Mouse (Mus musculus): ENCODE results near the gene Senp3. TPM values are rescaled to one million over a fixed set of nuclear protein-coding genes. Genes with fewer than 3 reads are reported as not detected.
"Not testable (repeated sequence)": the region's sequence is repeated elsewhere in the genome, so short reads cannot be mapped to it uniquely, and the experiment has no call there.

Gene Senp3
- 134 and 147 TPM in 2 replicates for polyA plus RNA-seq (2016; fragmentation: Nextera tagmentation; extraction: Ambion mirVana)

DNA sequence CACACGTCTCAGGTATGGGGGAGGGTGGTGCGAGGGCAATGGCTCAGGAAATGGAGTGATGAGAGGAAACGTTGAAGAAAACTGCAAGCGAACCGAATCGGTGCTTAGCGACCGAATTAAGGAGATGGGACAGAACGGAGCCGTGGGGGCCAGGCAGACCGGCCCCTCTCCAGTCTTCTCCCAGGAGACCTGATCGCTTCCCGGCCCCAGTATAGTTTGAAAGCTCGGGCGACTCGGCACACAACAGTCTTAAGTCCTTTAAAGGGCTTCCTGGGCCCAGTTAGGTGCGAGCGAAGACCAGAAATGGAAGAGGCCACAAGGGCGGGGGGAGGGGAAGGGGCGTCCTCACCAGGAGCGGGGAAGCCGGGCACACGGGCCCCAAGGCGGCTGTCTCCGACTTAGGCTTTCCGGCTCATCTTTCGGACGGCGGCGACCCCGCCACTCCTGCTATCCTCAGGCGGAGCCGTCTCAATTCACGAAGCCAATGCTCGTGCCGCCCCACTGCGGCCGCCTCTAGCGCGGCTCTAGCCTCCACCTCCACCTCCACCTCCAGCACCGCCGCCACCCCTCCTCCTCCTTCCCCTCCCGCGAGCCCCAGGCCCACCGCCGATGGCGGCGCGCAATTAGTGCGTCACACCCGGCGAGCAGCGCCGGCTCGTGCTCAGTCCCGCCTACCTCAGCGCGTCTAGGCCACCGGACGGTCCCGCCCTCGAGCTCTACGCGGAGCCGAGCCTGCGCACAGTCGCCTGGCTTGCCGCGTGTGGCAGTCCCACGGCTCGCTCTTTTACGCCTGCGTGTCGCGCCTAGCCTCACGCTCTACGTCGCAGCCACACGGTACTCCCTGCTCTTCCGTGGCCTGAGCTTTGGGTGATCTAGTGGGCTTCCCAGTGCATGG is at the start of gene Senp3:
Gene Senp3 (minus strand): TSS at position 771 of the 895 bp plus-strand sequence.
- peak within 1 kb of the TSS; percentile 88 for H3K9ac ChIP-seq
- H3K4me1 ChIP-seq, result peaks cover 24% of the 10 kb centered on the region
- no peaks in the 10 kb centered on the region for H3K27me3 ChIP-seq
- peak within 1 kb of the TSS; percentile 84 for H3K4me3 ChIP-seq
- under 1% methylated on average over 75 of the region's 80 CpGs for WGBS
- H3K4me2 ChIP-seq (replicated peaks), result peak within 1 kb of the TSS; percentile 93
- H3K9me3 ChIP-seq, result no peaks in the 10 kb centered on the region
- peaks cover 32% of the 10 kb centered on the region for H3K36me3 ChIP-seq
- peak; percentile 93 for ATAC-seq (ENCODE audit: insufficient number of reproducible peaks, insufficient read depth, low FRiP score, low TSS enrichment)
- H3K27ac ChIP-seq, result peak within 1 kb of the TSS; percentile 97

DNA sequence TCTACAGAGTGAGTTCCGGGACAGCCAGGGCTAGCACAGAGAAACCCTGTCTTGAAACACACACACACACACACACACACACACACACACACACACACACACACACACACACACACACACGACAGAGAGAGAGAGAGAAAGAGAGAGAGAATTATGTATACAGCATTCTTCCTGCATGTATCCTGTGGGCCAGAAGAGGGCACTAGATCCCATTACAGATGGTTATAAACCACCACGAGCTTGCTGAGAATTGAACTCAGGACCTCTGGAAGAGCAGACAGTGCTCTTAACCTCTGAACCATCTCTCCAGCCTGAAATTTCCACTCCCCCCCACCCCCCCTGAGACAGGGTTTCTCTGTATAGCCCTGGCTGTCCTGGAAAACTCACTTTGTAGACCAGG is 49.5 kb upstream of the Senp3 start:
- not testable (repeated sequence) for H3K4me2 ChIP-seq (replicated peaks); H3K9ac ChIP-seq; ATAC-seq (ENCODE audit: insufficient number of reproducible peaks, insufficient read depth, low FRiP score, low TSS enrichment); H3K4me3 ChIP-seq; H3K4me1 ChIP-seq; H3K27me3 ChIP-seq; H3K27ac ChIP-seq; H3K9me3 ChIP-seq
- 89% methylated on average over 2 of the region's 3 CpGs for WGBS
- peaks cover 29% of the 10 kb centered on the region for H3K36me3 ChIP-seq

DNA sequence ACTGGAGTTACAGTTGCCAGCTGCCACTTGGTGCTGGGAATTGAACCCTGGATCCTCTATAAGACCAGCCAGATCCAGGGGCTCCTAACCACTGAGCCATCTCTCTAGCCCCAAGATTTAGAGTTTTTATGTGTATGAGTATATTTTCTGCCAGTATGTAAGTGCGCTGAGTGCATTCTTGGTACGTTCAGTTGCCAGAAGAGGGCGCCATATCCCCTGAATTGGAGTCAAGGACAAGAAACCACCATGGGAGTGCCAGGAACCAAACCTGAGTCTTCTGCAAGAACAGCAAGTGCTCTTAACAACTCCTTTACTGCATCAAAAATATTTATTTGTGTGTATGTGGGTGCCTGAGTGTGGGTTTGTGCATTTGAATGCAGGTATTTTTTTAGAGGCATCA is 47.2 kb upstream of the Senp3 start:
- Histone ChIP-seq H3K9ac (no peak overlapping the region), H3K9me3 (no peaks in the 10 kb centered on the region), H3K4me2 (replicated peaks) (no peak overlapping the region), H3K27ac (no peak overlapping the region), H3K4me3 (no peak overlapping the region), H3K36me3 (peaks cover 6% of the 10 kb centered on the region), H3K4me1 (no peaks in the 10 kb centered on the region), H3K27me3 (no peaks in the 10 kb centered on the region)
- WGBS, result 22% methylated on average over 3 of the region's 3 CpGs
- ATAC-seq (ENCODE audit: insufficient number of reproducible peaks, insufficient read depth, low FRiP score, low TSS enrichment), result no peak

DNA sequence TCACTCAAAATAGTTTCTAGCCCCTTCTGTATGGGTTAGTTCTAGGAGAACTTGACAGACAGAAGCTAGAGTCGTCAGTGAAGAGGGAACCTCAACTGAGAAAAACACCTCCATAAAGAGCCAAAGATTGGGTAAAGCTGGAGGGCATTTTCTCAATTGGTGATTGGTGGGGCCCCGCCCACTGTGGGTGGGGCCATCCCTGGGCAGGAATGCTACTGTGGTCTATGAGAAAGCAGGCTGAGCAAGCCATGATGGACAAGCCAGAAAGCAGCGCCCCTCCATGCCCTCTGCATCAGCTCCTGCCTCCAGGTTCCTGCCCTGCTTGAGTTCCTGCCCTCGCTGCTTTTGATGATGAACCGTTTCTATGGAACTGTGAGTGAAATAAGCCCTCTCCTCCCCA is 44.1 kb upstream of the Senp3 start:
- no peaks in the 10 kb centered on the region for H3K9me3 ChIP-seq
- no peak overlapping the region for H3K4me2 ChIP-seq (replicated peaks)
- no peak overlapping the region for H3K4me3 ChIP-seq
- 34% methylated on average over 5 of the region's 5 CpGs for WGBS
- no peak overlapping the region for H3K27ac ChIP-seq
- H3K9ac ChIP-seq, result no peak overlapping the region
- no peak for ATAC-seq (ENCODE audit: insufficient number of reproducible peaks, insufficient read depth, low FRiP score, low TSS enrichment)
- no peaks in the 10 kb centered on the region for H3K4me1 ChIP-seq
- H3K27me3 ChIP-seq, result no peaks in the 10 kb centered on the region
- no peaks in the 10 kb centered on the region for H3K36me3 ChIP-seq

DNA sequence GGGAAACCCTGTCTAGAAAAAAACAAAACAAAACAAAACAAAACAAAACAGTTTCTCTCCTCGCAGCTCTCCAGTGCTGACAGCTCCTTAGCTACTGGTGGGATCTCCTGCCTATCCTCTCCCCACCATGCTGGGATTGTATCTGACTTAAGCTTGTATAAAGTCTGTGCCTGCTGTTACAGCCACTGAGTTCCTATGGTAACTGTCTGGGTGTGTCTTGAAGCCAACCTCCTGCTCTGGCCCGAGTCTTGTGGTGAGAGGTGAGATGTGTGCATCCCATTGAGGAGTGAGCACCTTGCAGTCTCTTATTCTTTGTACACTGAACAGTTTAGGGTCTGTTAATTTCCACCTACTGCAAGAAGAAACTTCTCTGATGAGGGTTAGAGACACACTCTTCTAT is 41.2 kb upstream of the Senp3 start:
- no peaks in the 10 kb centered on the region for H3K4me1 ChIP-seq
- no peaks in the 10 kb centered on the region for H3K27me3 ChIP-seq
- ATAC-seq (ENCODE audit: insufficient number of reproducible peaks, insufficient read depth, low FRiP score, low TSS enrichment), result no peak
- no peak overlapping the region for H3K27ac ChIP-seq
- H3K4me3 ChIP-seq, result no peak overlapping the region
- no peaks in the 10 kb centered on the region for H3K9me3 ChIP-seq
- no peak overlapping the region for H3K4me2 ChIP-seq (replicated peaks)
- no peak overlapping the region for H3K9ac ChIP-seq
- 49% methylated on average over 2 of the region's 2 CpGs for WGBS
- no peaks in the 10 kb centered on the region for H3K36me3 ChIP-seq

DNA sequence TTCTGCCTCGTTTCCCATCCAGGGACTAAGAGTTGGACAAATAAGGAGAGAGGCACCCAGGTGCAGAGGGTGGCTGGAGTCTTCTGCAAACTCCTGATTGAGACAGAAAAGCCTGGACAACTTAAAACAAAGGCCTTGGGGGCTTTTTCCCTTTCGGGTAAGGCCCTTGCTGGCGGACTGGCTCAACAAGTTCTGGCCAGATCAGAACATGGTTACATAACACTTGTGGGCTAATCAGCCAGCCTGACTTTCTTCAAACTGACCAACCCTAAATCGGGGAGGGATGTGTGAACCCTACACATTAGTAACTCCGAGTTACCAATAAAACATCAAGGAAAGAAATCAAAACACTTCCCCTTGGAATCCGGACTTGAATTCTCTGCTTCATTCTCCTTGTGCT is 39.0 kb upstream of the Senp3 start:
- no peaks in the 10 kb centered on the region for H3K36me3 ChIP-seq
- H3K4me1 ChIP-seq, result peaks cover 5% of the 10 kb centered on the region
- no peak overlapping the region for H3K4me2 ChIP-seq (replicated peaks)
- no peak overlapping the region for H3K27ac ChIP-seq
- no peak overlapping the region for H3K4me3 ChIP-seq
- no peak overlapping the region for H3K9ac ChIP-seq
- no peaks in the 10 kb centered on the region for H3K27me3 ChIP-seq
- no peaks in the 10 kb centered on the region for H3K9me3 ChIP-seq
- 72% methylated on average over 6 of the region's 6 CpGs for WGBS
- ATAC-seq (ENCODE audit: insufficient number of reproducible peaks, insufficient read depth, low FRiP score, low TSS enrichment), result no peak

DNA sequence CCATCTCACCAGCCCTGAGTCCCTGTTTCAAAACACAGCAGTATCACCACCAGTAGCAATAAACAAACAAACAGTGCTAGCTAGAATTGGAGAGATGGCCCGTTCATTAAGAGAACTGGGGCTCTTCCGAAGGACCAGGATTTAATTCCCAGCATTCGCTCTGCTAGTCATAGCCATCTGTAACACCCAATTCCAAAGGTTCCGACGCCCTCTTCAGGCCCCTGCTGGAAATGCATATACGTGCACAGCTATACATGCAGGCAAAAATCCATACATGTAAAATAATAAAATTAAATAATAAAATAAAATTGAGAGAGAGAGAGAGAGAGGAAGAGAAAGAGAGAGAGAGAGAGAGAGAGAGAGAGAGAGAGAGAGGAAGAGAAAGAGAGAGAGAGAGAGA is 37.5 kb upstream of the Senp3 start:
- Histone ChIP-seq H3K4me2 (replicated peaks) (no peak overlapping the region), H3K27me3 (no peaks in the 10 kb centered on the region), H3K36me3 (no peaks in the 10 kb centered on the region), H3K9me3 (no peaks in the 10 kb centered on the region), H3K27ac (no peak overlapping the region), H3K4me1 (peaks cover 18% of the 10 kb centered on the region), H3K4me3 (no peak overlapping the region), H3K9ac (no peak overlapping the region)
- no peak for ATAC-seq (ENCODE audit: insufficient number of reproducible peaks, insufficient read depth, low FRiP score, low TSS enrichment)
- 67% methylated on average over 6 of the region's 6 CpGs for WGBS

DNA sequence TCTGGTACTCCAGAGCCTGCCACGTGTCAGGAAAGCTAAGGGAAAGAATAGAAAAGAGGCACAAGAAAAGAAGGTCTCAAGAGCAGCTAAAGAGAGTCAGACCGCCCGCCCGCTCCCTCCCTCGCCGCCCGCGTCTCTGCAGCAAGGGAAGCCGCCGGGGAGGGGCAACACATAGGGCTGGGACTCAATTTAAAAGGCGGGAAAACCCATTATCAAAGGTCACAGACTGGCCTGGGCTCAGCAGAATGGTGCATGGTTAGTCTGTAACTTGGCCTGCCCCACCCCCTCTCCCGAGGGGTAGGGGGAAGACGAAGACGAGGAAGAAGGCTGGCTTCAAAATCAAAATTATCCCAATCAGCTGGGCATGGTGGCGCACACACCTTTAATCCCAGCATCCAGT is 36.8 kb upstream of the Senp3 start:
- H3K27me3 ChIP-seq, result no peaks in the 10 kb centered on the region
- H3K4me1 ChIP-seq, result peaks cover 21% of the 10 kb centered on the region
- 16% methylated on average over 15 of the region's 15 CpGs for WGBS
- no peak overlapping the region for H3K27ac ChIP-seq
- H3K4me3 ChIP-seq, result no peak overlapping the region
- peak overlapping the region; percentile 28 for H3K4me2 ChIP-seq (replicated peaks)
- ATAC-seq (ENCODE audit: insufficient number of reproducible peaks, insufficient read depth, low FRiP score, low TSS enrichment), result no peak
- H3K9me3 ChIP-seq, result no peaks in the 10 kb centered on the region
- 0 out of 2 replicates have a peak overlapping the region, but pooled peaks have one; percentile 25 for H3K9ac ChIP-seq
- H3K36me3 ChIP-seq, result no peaks in the 10 kb centered on the region

DNA sequence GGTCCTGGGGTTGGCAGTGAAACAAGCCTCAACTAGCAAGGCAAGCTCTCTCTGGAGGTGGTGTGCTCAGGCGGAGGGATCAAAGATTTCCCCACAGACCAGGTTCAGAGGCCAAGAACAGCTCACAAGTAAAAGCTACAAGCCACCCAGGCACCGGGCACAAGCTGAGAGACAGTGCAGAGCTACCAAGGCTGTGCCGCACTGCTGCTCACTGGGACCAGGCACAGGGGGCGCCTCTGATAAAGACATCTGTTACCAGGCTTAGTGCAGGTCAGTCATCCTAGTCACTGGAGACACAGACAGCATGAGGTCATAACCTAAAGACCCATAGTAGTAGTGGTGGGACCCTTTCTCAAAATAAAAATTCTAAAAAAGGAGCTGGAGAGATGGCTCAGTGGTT is 35.1 kb upstream of the Senp3 start:
- Histone ChIP-seq H3K27me3 (no peaks in the 10 kb centered on the region), H3K4me3 (no peak overlapping the region), H3K9me3 (no peaks in the 10 kb centered on the region), H3K36me3 (no peaks in the 10 kb centered on the region), H3K27ac (no peak overlapping the region), H3K4me2 (replicated peaks) (no peak overlapping the region), H3K4me1 (peaks cover 26% of the 10 kb centered on the region), H3K9ac (no peak overlapping the region)
- no peak for ATAC-seq (ENCODE audit: insufficient number of reproducible peaks, insufficient read depth, low FRiP score, low TSS enrichment)
- WGBS, result 61% methylated on average over 4 of the region's 4 CpGs

DNA sequence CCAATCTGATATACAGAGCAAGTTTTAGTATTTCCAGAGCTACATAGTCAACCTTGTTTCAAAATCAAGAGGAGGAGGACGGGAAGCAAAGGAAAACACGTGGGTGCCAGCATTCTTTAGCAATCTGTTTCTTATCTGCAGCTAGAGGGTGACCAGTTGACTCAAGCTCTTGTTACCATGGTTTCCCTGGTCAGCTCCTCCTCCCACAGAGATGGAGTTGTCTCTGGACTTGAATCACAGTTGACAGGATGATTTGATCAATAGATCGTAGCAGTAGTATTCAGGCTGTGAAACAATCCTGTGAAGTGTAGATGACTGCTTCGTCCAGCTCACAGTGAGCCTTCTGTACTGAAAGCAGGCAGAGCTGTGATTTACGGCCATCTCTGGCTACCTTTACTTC is 34.0 kb upstream of the Senp3 start:
- Histone ChIP-seq H3K9me3 (no peaks in the 10 kb centered on the region), H3K4me3 (no peak overlapping the region), H3K36me3 (no peaks in the 10 kb centered on the region), H3K9ac (no peak overlapping the region), H3K4me2 (replicated peaks) (no peak overlapping the region), H3K27me3 (no peaks in the 10 kb centered on the region), H3K27ac (peak overlapping the region; percentile 50), H3K4me1 (peaks cover 26% of the 10 kb centered on the region)
- ATAC-seq (ENCODE audit: insufficient number of reproducible peaks, insufficient read depth, low FRiP score, low TSS enrichment), result no peak
- 13% methylated on average over 5 of the region's 5 CpGs for WGBS

DNA sequence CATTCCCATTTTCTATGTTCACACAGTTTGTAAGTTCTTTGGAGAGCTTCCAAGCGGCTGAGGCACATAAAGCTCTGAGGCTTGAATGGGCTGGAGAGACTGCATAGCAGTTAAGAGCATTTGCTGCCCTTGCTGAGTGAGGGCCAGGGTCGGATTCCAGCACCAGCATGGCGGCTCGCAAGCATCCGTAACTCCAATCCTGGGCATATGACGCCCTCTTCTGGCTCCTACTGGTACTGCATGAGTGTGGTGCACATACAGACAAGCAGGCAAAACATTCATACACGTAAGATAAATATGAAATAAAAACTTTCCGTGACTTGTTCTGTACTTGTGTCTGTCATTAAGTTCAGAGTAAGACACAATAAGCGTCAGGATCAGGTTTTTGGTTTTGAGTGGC is 33.6 kb upstream of the Senp3 start:
- Histone ChIP-seq H3K9me3 (no peaks in the 10 kb centered on the region), H3K27me3 (no peaks in the 10 kb centered on the region), H3K27ac (0 out of 2 replicates have a peak overlapping the region, but pooled peaks have one; percentile 50), H3K9ac (no peak overlapping the region), H3K4me3 (no peak overlapping the region), H3K4me1 (peaks cover 26% of the 10 kb centered on the region), H3K36me3 (no peaks in the 10 kb centered on the region), H3K4me2 (replicated peaks) (no peak overlapping the region)
- no peak for ATAC-seq (ENCODE audit: insufficient number of reproducible peaks, insufficient read depth, low FRiP score, low TSS enrichment)
- WGBS, result 47% methylated on average over 9 of the region's 9 CpGs

DNA sequence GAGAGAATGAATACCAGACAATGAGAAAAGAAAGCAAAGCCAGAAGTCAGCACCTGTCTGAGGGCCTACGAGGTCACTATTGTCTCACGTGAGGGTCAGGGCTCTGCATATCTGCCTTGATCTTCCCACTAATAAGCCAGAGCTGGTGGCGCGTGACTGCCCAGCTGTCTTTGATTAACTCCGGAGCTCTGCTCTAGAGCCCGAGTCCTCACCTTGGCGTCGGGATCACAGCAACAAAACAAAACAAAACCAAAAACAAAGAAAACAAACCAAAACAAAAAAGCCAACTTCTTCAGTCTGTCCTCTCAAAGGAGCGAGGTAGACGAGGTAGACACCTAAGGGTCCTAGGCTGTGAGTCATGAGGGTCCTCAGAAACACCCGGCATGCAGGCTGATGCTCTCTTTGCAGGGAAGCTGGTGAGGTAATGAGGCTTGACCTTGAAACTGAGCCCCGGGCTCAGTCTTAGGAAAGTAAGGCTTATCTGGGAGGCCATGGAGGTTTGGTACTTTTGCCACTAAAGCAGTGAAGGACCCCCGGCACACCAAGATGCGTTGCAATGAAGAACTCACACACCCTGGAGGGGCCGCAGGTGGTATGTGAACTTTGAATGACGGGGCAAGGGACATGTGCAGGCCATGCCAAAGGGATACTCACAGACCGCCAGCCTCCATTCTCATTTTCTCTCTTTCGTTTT is 32.9 kb upstream of the Senp3 start:
- no peaks in the 10 kb centered on the region for H3K36me3 ChIP-seq
- H3K4me2 ChIP-seq (replicated peaks), result no peak overlapping the region
- peaks cover 29% of the 10 kb centered on the region for H3K4me1 ChIP-seq
- no peaks in the 10 kb centered on the region for H3K9me3 ChIP-seq
- no peak overlapping the region for H3K4me3 ChIP-seq
- 0 out of 2 replicates have a peak overlapping the region, but pooled peaks have one; percentile 36 for H3K27ac ChIP-seq
- 36% methylated on average over 18 of the region's 18 CpGs for WGBS
- no peak for ATAC-seq (ENCODE audit: insufficient number of reproducible peaks, insufficient read depth, low FRiP score, low TSS enrichment)
- no peaks in the 10 kb centered on the region for H3K27me3 ChIP-seq
- H3K9ac ChIP-seq, result no peak overlapping the region
